Mouse (Mus musculus): ENCODE results near the gene Vmn1r112. TPM values are rescaled to one million over a fixed set of nuclear protein-coding genes. Genes with fewer than 3 reads are reported as not detected.

The Vmn1r112 gene
- not detected in 2 replicates for polyA plus RNA-seq (2015; fragmentation: Nextera tagmentation; extraction: Ambion mirVana)

DNA sequence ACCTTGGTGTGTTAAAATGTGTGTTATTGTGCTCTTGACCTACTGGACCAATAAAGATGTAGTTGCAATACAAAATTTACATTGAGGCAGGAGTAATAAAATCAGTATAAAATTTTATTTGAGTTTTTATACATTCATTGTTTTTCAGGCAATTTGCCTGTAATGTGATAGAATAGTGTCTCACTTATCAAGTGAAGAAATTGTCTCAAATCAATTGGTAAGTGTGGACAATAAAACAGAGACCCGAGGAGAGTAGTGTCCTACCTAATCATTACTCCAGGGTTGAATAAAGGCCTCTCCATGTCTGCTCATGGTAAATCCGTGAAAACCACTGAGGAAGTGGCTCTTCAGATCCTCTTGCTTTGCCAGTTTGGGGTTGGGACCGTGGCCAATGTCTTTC lies at the start of gene Vmn1r112:
Gene Vmn1r112, plus strand, starts transcription at position 301 of the 400 bp plus-strand sequence.

DNA sequence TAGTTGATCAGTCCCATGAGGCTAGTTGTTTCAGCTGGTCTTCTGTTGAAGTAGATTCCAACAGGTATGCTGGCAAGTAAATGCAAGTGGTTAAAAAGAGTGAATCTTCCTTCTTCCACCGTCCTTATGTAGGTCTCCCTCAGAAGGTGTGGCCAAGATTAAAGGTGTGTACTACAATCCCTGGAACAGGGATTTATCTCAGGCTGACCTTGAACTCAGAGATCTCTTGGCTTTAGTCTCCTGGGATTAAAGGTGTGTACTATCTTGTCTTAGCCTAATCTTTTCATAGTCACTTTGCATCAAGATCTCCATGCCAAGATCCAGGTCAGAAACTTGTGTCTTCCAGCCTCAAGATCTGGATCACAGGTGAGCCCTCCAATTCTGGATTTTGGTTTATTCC lies 40.5 kb upstream of the Vmn1r112 start, which contains the start of gene Gm10668:
Gene Gm10668, minus strand, starts transcription at position 101 of the 400 bp plus-strand sequence.

DNA sequence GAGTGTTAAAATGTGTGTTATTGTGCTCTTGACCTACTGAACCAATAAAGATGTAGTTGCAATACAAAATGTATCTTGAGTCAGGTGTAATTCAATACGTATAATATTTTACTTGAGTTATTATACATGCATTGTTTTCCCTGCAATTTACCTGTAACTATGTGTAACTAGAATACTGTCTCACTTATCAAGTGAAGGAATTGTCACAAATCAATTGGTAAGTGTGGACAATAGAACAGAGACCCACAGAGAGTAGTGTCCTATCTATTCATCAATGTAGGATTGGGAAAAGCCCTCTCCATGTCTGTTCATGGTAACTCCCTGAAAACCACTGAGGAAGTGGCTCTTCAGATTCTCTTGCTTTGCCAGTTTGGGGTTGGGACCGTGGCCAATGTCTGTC lies 16.0 kb downstream of the Vmn1r112 start, which contains the start of gene Vmn1r113:
Gene Vmn1r113, plus strand, starts transcription at position 301 of the 400 bp plus-strand sequence.

DNA sequence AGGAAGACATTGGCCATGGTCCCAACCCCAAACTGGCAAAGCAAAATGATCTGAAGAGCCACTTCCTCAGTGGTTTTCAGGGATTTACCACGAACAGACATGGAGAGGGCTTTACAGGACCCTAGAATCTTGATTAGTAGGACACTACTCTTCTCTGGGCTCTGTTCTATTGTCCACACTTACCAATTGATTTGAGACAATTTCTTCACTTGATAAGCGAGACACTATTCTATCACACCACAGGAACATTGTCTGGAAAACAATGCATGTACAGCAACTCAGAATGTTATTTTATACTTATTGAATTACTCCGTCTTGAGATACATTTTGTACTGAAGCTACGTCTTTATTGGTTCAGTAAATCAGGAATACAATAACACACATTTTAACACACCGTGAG lies 41.1 kb downstream of the Vmn1r112 start, which contains the start of gene Vmn1r114:
Gene Vmn1r114, minus strand, starts transcription at position 101 of the 400 bp plus-strand sequence.

Other genes starting within 250 kb of the Vmn1r112 start
- not detected in 2 replicates for gene Vmn1r104, start 237.3 kb upstream of the Vmn1r112 start, polyA plus RNA-seq (2015; fragmentation: Nextera tagmentation; extraction: Ambion mirVana)
- not detected in 2 replicates for gene Gm5726, start 225.4 kb upstream of the Vmn1r112 start, polyA plus RNA-seq (2015; fragmentation: Nextera tagmentation; extraction: Ambion mirVana)
- not detected in 2 replicates for gene Gm4141, start 194.9 kb upstream of the Vmn1r112 start, polyA plus RNA-seq (2015; fragmentation: Nextera tagmentation; extraction: Ambion mirVana)
- gene Gm4513, start 172.2 kb upstream of the Vmn1r112 start, polyA plus RNA-seq (2015; fragmentation: Nextera tagmentation; extraction: Ambion mirVana) = not detected in 2 replicates
- not detected in 2 replicates for gene Vmn1r107, start 102.3 kb upstream of the Vmn1r112 start, polyA plus RNA-seq (2015; fragmentation: Nextera tagmentation; extraction: Ambion mirVana)
- not detected in 2 replicates for gene Vmn1r111, start 68.0 kb upstream of the Vmn1r112 start, polyA plus RNA-seq (2015; fragmentation: Nextera tagmentation; extraction: Ambion mirVana)
- gene Gm10668, start 40.6 kb upstream of the Vmn1r112 start, polyA plus RNA-seq (2015; fragmentation: Nextera tagmentation; extraction: Ambion mirVana) = not detected in 2 replicates
- not detected in 2 replicates for gene Vmn1r113, start 16.1 kb downstream of the Vmn1r112 start, polyA plus RNA-seq (2015; fragmentation: Nextera tagmentation; extraction: Ambion mirVana)
- gene Vmn1r114, start 41.0 kb downstream of the Vmn1r112 start, polyA plus RNA-seq (2015; fragmentation: Nextera tagmentation; extraction: Ambion mirVana) = not detected in 2 replicates
- not detected in 2 replicates for gene Vmn1r115, start 73.8 kb downstream of the Vmn1r112 start, polyA plus RNA-seq (2015; fragmentation: Nextera tagmentation; extraction: Ambion mirVana)
- gene Vmn1r116, start 101.1 kb downstream of the Vmn1r112 start, polyA plus RNA-seq (2015; fragmentation: Nextera tagmentation; extraction: Ambion mirVana) = not detected in 2 replicates
- not detected in 2 replicates for gene Vmn1r117, start 112.9 kb downstream of the Vmn1r112 start, polyA plus RNA-seq (2015; fragmentation: Nextera tagmentation; extraction: Ambion mirVana)
- gene Vmn1r118, start 141.2 kb downstream of the Vmn1r112 start, polyA plus RNA-seq (2015; fragmentation: Nextera tagmentation; extraction: Ambion mirVana) = not detected in 2 replicates
- not detected in 2 replicates for gene Vmn1r119, start 241.3 kb downstream of the Vmn1r112 start, polyA plus RNA-seq (2015; fragmentation: Nextera tagmentation; extraction: Ambion mirVana)

Measured in urinary bladder, postnatal 0 days (tissue).